Mouse (Mus musculus): ENCODE data around the gene Hist1h2ab.

DNA sequence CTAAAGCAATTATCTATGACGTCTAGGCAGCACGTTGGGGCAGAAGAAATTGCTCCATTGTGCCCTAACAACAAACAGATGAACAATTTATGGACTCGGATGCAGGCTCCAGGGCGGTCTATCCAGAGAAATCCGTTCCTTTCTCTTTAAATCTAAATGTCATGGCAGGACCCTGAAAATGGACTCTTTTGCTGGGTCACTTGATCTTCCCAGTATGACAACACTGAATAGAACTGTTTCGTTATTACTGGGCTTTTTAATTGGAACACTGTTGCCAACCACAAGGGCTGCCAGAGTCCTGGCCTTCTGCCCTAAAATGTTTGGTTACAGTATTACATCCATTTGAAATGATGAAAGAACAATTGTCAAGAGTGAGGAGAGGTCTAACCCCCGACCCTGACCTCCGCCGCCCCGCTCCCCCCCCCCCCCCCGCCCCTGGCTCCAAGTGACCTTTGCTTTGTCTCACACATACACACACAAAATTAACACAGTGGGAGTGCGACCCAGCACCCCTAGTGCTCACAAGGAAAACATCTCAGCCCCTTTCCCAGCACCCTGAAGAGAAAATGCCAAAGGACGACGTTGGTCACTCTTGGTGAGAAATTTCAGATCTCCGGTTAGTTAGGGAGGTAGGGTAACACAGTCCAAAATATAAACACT is 41.1 kb upstream of the Hist1h2ab start:
- no peak for TF ChIP-seq CTCF (IDR thresholded peaks at IDR 0.05; ENCODE audit: borderline replicate concordance, insufficient read depth, low read depth, low read length)
- TF ChIP-seq POLR2A (IDR thresholded peaks at IDR 0.05; ENCODE audit: borderline replicate concordance, insufficient read depth, low read length): no peak

Data from cerebellum, adult 2 months (tissue).